Mouse (Mus musculus) right cerebral cortex, postnatal 10 days (tissue): ENCODE results near the gene Lypd6.
A peak's percentile ranks its signal among the peaks of the same experiment; 100 is the strongest.

Source experiments
- DNase-seq, 2 experiments: peaks; one replicate each; pipeline ENCODE4 v3.0.0; 2021; ENCODE audit warnings: low spot score in 2 of 2

Lypd6 gene

GRCm38 (mm10) chr2:50066246-50066967 is at the start of gene Lypd6:
Gene Lypd6 (plus strand): TSS chr2:50066429.
- DNase-seq: peak; percentile 86 to 89

DNA sequence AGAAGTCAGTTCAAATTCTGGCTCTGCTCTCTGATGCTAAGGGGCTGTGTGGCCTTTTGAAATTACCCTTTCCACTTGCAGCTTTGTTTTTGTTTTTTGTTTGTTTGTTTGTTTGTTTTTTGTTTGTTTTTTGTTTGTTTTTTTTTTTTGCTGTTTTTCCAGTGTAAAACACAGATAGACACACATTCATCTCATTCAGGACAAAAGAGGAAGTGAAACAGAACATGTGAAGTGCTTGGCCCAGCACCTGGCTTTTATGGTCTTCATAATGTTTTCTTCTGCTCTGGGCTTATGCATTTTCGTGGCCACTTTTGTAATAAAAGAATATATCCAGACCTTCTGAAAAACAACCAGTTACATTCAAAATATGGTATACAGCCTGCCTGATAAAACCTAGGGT is 46.8 kb upstream of the Lypd6 start:
- DNase-seq: no peak

DNA sequence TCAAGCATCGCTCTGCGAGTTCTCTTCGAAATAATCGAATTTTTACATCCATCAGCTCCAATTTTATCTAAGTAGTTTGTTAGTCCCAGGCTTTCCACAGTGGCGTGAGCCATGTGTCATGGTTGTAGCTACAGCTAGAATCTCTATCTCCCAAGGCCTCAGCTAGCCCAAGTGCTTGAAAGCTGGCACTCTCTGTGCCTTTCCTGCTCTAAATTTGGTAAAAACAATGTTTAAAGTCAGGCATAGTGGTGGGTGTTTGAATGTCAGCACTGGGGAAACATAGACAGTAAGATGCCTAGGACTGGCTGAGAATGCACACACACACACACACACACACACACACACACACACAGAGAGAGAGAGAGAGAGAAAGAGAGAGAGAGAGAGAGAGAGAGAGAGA is 40.7 kb upstream of the Lypd6 start:
- DNase-seq: no peak

GRCm38 (mm10) chr2:50028930-50029329 is 37.3 kb upstream of the Lypd6 start:
- DNase-seq: no peak

- DNase-seq: no peak
Measured at GRCm38 (mm10) chr2:50044170-50044870, 21.9 kb upstream of the Lypd6 start.

DNA sequence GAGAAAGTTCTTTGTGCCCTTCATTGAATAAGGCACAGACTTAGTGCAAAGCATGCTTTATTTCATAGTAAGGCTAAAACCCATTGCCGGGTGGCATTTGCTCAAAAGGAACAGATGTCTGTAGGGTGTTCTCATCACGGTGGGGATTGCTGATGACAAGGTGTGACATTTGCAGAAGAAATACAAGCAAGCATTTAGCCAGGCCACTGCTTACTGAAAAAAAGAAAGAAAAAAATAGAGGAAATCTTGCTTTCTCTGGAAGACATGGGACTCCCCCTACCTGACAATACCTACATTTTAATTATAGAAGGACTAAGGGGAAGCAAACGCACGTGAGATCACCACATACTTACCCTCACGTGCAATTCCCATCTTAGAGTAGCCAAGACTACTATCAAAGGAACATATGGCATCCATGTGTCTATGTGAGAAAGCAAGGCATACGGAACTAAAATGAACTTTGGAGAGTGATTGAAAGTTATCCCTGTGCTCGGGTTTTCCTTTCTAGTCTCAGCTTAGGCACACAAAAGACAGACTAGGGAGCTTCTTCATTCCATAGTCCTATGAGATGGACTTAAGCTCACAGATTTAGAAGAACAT is 21.3 kb upstream of the Lypd6 start:
- peak; percentile 30 to 42 for DNase-seq

- DNase-seq: no peak
Measured at GRCm38 (mm10) chr2:50045841-50046240, 20.4 kb upstream of the Lypd6 start.

DNA sequence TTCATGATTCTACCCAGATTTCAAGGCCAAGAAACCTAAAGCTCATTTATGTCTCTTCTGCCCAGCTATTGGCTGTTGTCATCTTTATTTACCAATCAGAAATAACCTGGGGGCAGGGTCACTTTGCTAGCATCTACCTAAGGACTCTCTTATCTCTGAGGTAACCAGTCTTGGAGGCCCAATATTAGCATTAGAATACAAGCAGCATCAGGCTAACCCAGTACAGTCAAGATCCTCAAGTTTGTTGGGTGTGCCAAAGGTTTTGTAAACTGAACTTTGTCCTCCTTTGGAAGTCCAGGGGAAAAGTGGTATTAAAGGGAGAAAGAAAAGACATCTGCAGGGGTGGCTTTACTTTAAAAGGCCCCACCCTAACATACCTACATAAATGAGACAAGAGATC is 17.8 kb upstream of the Lypd6 start:
- DNase-seq: no peak

- DNase-seq: no peak
Measured at GRCm38 (mm10) chr2:50053893-50054292, 12.3 kb upstream of the Lypd6 start.

GRCm38 (mm10) chr2:50065902-50066245 is 355 bp upstream of the Lypd6 start:
- DNase-seq: peak in 1 of 2 experiments; percentile 30

DNA sequence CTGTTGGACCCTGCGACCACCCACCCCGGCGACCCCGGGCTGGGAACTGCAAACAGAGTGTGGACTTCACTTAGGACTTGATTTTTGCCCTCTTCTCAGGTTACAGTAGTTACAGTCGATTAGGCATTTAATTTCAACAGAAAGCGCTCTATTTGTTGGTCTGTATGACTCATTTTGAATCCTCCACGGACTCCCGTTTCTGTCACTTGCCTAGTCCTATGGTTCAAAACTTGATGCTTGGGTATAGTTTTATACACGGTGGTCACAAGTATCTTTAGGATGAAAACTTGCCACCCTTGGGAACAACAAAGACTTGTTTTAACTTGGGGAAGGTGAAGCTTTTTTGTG is 713 bp downstream of the Lypd6 start:
- no peak for DNase-seq

- DNase-seq: no peak
Measured at GRCm38 (mm10) chr2:50069571-50070295, 3.5 kb downstream of the Lypd6 start.

- DNase-seq: no peak
Measured at GRCm38 (mm10) chr2:50072158-50072557, 5.9 kb downstream of the Lypd6 start.

DNA sequence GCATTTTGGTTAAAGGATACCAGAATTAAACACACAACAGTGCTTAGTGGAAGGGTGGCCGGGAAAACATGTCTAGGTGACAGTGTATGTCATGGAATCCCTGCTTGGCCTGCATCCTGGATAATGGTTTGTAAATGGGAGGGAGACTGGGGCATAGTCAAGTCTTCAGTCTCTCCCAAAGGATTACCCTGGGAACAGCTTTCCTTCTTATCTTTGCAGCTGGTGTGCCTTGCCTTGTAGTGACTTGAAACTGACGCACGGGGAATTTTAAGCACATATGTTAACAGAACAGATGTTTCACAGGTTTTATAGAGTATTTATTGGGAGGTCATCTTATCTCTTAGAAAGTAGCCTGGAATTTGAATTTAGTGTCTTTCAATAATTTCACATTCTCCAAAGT is 18.5 kb downstream of the Lypd6 start:
- DNase-seq: no peak

GRCm38 (mm10) chr2:50087761-50088160 is 21.5 kb downstream of the Lypd6 start:
- DNase-seq: no peak

DNA sequence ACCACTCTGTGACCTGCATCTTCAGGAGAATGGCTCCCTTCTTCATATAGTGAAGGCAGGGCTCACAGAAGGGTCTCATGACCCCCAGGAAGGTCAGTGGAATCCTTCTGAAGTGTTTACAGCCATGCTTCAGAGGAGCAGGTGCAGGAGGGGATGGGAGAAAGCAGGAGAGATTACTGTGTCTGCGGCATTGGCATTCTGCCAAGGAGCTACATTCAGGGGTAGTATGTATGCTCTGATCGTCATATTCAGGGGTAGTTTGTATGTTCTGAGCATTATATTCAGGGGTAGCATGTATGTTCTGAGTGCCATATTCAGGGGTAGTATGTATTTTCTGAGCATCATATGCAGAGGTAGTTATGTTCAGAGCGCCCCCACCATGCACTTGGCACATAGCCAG is 30.1 kb downstream of the Lypd6 start:
- DNase-seq: no peak

- DNase-seq: no peak
Measured at GRCm38 (mm10) chr2:50100364-50101151, 34.3 kb downstream of the Lypd6 start.

GRCm38 (mm10) chr2:50101152-50101450 is 34.9 kb downstream of the Lypd6 start:
- DNase-seq: no peak

- no peak for DNase-seq
Measured at GRCm38 (mm10) chr2:50103850-50104503, 37.7 kb downstream of the Lypd6 start.

- no peak for DNase-seq
Measured at GRCm38 (mm10) chr2:50105590-50105989, 39.4 kb downstream of the Lypd6 start.

GRCm38 (mm10) chr2:50105992-50106391 is 39.8 kb downstream of the Lypd6 start:
- no peak for DNase-seq
